Mouse (Mus musculus) heart, embryonic 15.5 days (tissue): Measurements from ENCODE around the gene Dtd1. TPM values are rescaled to one million over a fixed set of nuclear protein-coding genes. Genes with fewer than 3 reads are reported as not detected.

ENCODE experiments used
- ATAC-seq: fragments of 200-750 bp; cut with Nextera tagmentation; replicated peaks from 2 replicates; pipeline ENCODE4 v1.8.0; 2017; ENCODE audit warnings: low read depth, moderate TSS enrichment; ENCODE audit not compliant: insufficient number of reproducible peaks, insufficient read depth, low FRiP score
- H3K27ac ChIP-seq: fragments of 300-500 bp; sonication (generic); 2 replicates; pipeline ENCODE4 v1.5.1; 2015; ENCODE audit warnings: mild to moderate bottlenecking, inconsistent platforms
- H3K27me3 ChIP-seq: fragments of 300-500 bp; sonication (generic); 2 replicates; pipeline ENCODE4 v1.6.1; 2015; ENCODE audit warnings: inconsistent platforms
- H3K36me3 ChIP-seq: fragments of 300-500 bp; sonication (generic); 2 replicates; pipeline ENCODE4 v1.6.1; 2015; ENCODE audit warnings: mild to moderate bottlenecking, inconsistent platforms
- H3K4me1 ChIP-seq: fragments of 300-500 bp; sonication (generic); replicated peaks from 2 replicates; pipeline ENCODE4 v1.6.1; 2015; ENCODE audit warnings: inconsistent platforms
- H3K4me2 ChIP-seq: fragments of 300-500 bp; sonication (generic); 2 replicates; pipeline ENCODE4 v1.6.1; 2015; ENCODE audit warnings: inconsistent platforms, mild to moderate bottlenecking, moderate library complexity
- H3K4me3 ChIP-seq: fragments of 300-500 bp; sonication (generic); 2 replicates; pipeline ENCODE4 v1.5.1; 2015; ENCODE audit warnings: mild to moderate bottlenecking, inconsistent platforms
- H3K9ac ChIP-seq: fragments of 300-500 bp; sonication (generic); 2 replicates; pipeline ENCODE4 v1.6.1; 2015; ENCODE audit warnings: mild to moderate bottlenecking, inconsistent platforms
- H3K9me3 ChIP-seq: fragments of 300-500 bp; sonication (generic); replicated peaks from 2 replicates; pipeline ENCODE4 v1.6.1; 2016; ENCODE audit warnings: inconsistent platforms
- WGBS: fragments of 180-500 bp; shearing (Covaris S2); methylation state at CpG from one replicate; pipeline ENCODE4 v1.1.7; 2015; ENCODE audit warnings: mixed read lengths; 5-methylcytosine and 5-hydroxymethylcytosine counted together
- polyA plus RNA-seq: library from polyadenylated mRNA; unstranded; fragments of >200 nt; fragmentation: Nextera tagmentation; extraction: Ambion mirVana; gene quantifications from 2 replicates; pipeline ENCODE4 v1.2.1, GENCODE M21; 2015

Gene Dtd1
- polyA plus RNA-seq, 1 experiment from 2014 or later: 26.7 TPM

DNA sequence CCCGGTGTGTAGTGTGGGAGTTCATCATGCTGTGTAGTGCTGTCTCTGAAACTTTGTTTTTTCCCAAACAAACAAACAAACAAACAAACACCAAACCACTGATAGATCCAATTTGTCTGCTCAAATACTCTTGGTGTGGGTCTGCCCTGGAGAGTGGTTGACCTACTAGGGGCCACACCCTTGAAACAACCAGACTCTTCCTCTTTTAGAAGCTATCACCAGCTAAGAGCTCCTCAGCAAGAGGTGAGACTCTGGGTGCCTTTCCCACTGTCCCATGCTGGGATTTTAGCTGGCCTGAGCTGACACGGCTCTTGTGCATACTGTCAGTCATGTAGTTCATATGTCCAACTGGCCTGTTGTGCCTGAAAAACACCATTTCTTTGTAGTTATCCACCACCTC is 145.6 kb downstream of the Dtd1 start:
- no peaks in the 10 kb centered on the region for H3K9me3 ChIP-seq
- ATAC-seq: no peak
- H3K9ac ChIP-seq: no peak overlapping the region
- H3K36me3 ChIP-seq: no peaks in the 10 kb centered on the region
- H3K4me2 ChIP-seq: no peak overlapping the region
- WGBS: 79% methylated on average over 2 of the region's 2 CpGs
- no peaks in the 10 kb centered on the region for H3K27me3 ChIP-seq
- H3K27ac ChIP-seq: no peak overlapping the region
- no peak overlapping the region for H3K4me3 ChIP-seq
- peaks cover 6% of the 10 kb centered on the region for H3K4me1 ChIP-seq

DNA sequence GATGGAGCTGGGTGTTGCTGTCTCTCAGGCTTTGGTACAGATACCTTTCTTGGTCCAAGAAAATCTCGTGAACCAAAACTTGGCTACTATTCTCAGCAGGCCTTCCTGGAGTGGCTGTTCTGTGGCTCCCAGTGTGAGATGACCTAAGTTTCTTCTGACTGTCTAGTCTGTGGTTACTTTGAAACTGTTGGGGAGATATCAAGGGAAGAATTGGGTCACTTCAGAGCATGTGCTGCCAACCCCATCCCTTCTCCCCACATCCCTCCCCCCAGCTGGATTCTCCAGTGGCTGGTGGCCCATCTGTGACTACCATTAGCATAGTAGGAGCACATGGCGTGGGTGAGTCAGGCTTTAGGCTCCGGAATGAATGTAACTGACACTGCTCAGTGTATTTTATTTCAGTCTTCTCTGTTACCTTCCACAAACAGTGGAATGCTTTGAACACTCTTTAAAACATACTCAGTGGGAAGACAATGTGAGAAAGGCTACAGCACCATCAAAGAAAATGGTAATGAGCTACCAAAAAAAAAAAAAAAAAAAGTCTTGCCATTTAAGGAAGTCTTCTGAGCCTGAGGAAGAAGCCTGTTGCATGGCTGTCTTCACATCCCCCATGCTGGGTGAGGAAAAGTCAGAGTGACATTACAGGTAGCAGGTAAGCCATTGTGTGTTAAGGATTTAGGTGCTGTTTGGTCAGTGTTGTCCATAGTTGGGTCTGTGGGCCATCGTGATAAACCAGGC is 146.5 kb downstream of the Dtd1 start:
- no peaks in the 10 kb centered on the region for H3K27me3 ChIP-seq
- H3K9ac ChIP-seq: no peak overlapping the region
- H3K4me2 ChIP-seq: no peak overlapping the region
- H3K36me3 ChIP-seq: no peaks in the 10 kb centered on the region
- H3K4me1 ChIP-seq: no peaks in the 10 kb centered on the region
- H3K4me3 ChIP-seq: no peak overlapping the region
- H3K9me3 ChIP-seq: no peaks in the 10 kb centered on the region
- WGBS: 79% methylated on average over 4 of the region's 4 CpGs
- ATAC-seq: no peak
- no peak overlapping the region for H3K27ac ChIP-seq

DNA sequence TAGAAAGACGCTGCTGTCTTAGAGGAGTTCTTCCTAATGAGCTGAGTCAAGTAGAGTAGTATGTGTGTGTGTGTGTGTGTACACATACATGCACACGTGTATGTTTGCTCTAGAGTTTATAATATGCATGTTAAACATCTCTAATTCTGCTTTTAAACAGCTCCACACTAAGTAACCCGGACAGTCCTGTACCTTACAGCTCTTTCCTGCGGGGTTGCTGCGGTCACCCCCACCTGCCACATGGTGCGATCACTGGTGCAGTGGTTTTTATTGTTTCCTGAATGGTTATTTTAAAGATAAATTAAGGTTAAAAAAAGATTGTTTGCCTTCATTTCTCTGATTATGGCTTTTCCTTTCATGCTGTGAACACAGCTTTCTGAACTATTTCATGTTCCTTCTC is 153.9 kb downstream of the Dtd1 start:
- WGBS: 74% methylated on average over 6 of the region's 6 CpGs
- H3K9me3 ChIP-seq: no peaks in the 10 kb centered on the region
- no peak for ATAC-seq

DNA sequence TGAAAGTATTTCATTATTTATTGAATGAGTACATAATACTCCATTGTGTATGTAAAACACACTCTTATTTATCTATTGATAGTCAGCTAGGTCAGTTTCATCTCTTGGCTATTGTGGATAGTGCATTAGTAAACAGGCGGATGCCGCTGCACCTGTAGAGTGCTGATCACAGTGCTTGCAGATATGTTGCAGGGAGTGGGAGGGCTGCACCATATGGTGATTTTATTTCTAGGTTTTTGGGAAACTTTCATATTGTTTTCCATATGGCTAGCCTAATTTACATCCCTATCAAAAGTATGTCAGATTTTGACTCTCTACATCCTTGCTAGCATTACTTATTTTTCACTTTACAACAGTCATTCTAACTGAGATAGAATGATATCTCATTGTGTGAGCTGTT is 155.3 kb downstream of the Dtd1 start:
- WGBS: 91% methylated on average over 2 of the region's 2 CpGs
- no peaks in the 10 kb centered on the region for H3K27me3 ChIP-seq
- no peak for ATAC-seq
- no peaks in the 10 kb centered on the region for H3K9me3 ChIP-seq
- H3K27ac ChIP-seq: no peak overlapping the region
- no peak overlapping the region for H3K4me3 ChIP-seq
- no peaks in the 10 kb centered on the region for H3K4me1 ChIP-seq
- no peak overlapping the region for H3K4me2 ChIP-seq
- no peaks in the 10 kb centered on the region for H3K36me3 ChIP-seq
- H3K9ac ChIP-seq: no peak overlapping the region

More for the DNA sequence above, 153.9 kb downstream of the Dtd1 start:
- Histone ChIP-seq H3K27me3 (no peaks in the 10 kb centered on the region), H3K9ac (no peak overlapping the region), H3K36me3 (no peaks in the 10 kb centered on the region), H3K4me1 (no peaks in the 10 kb centered on the region), H3K4me2 (no peak overlapping the region), H3K27ac (no peak overlapping the region), H3K4me3 (no peak overlapping the region)

DNA sequence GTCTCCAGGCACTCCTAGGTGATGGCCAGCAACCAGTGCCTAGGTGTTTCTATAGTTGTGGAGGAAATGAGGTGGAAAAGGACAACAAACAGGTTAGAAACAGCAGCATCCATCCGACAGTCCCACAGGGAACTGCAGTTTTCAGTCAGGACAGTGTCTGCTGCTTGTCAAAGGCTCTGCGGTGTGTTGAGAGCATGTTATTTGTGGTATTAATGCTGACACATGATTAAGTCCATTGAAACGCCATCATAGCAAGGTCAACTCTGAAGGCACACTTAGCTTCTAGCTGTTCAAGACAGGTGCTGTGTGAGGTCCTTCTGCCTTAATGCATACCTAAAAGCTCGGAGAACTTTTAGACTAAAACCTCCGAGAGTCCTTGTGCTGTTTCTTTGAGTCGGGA is 161.0 kb downstream of the Dtd1 start:
- Histone ChIP-seq H3K9me3 (no peaks in the 10 kb centered on the region), H3K4me2 (no peak overlapping the region), H3K9ac (no peak overlapping the region), H3K27me3 (no peaks in the 10 kb centered on the region), H3K36me3 (no peaks in the 10 kb centered on the region), H3K27ac (no peak overlapping the region), H3K4me1 (peaks cover 4% of the 10 kb centered on the region; the same call in 1 of the 2 replicates), H3K4me3 (no peak overlapping the region)
- 59% methylated on average over 6 of the region's 6 CpGs for WGBS
- peak; percentile 53; the same call in 1 of the 2 replicates for ATAC-seq

DNA sequence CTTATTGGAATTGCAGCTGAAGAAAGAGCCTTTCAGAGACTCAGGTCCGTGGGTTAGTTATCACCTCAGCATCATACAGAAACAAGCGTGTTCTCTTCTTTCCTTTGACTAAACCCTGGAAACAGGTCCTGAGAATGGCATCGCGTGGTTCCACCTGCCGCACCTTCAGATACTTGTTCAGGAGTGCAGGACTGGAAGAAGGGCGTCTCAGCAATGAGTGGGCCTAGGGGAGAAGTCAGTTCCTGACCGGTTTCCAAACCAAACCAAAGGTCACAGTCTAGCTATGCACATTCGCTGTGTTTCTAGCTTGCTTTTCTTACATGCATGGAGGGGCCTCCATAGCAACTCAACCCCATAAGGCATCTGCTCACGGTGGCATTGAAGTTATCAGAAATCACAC is 164.0 kb downstream of the Dtd1 start:
- Histone ChIP-seq H3K27ac (no peak overlapping the region), H3K9me3 (no peaks in the 10 kb centered on the region), H3K4me1 (peaks cover 4% of the 10 kb centered on the region; the same call in 1 of the 2 replicates), H3K4me2 (no peak overlapping the region), H3K36me3 (no peaks in the 10 kb centered on the region), H3K27me3 (no peaks in the 10 kb centered on the region), H3K4me3 (no peak overlapping the region), H3K9ac (no peak overlapping the region)
- WGBS: 93% methylated on average over 9 of the region's 9 CpGs
- no peak for ATAC-seq

DNA sequence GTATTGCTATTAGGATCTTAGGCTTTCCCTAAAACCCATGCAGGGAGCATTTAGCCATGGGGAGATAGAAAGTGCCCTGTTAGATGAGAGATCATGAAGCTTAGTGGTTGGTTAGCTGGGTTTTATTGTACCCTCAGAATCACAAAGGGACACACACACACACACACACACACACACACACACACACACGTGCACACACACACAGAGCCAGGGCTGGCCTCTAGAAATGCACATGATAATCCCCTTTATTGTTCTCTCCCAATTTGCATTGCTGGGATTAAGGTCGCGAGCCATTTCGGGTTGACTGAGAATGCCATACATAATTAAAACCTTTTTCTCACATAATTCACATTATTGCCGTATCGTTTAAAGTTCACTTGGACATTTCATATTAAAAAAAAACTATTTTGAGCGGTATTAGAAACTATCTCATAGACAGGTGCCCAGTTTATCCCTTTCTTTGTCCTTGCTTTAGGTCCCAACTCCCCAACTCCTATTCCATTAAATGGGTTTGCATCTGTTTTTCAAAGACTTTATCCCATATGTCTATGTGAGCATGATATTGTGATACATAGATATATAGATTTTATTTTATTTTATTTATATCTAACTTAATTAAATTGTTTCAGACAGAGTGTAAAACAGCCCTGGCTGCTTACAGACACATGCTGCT is 164.6 kb downstream of the Dtd1 start:
- ATAC-seq: no peak
- Histone ChIP-seq H3K4me1 (peaks cover 6% of the 10 kb centered on the region; the same call in 1 of the 2 replicates), H3K27ac (no peak overlapping the region), H3K36me3 (no peaks in the 10 kb centered on the region), H3K9ac (no peak overlapping the region), H3K4me3 (no peak overlapping the region), H3K27me3 (no peaks in the 10 kb centered on the region), H3K4me2 (no peak overlapping the region), H3K9me3 (no peaks in the 10 kb centered on the region)
- WGBS: 86% methylated on average over 7 of the region's 7 CpGs

DNA sequence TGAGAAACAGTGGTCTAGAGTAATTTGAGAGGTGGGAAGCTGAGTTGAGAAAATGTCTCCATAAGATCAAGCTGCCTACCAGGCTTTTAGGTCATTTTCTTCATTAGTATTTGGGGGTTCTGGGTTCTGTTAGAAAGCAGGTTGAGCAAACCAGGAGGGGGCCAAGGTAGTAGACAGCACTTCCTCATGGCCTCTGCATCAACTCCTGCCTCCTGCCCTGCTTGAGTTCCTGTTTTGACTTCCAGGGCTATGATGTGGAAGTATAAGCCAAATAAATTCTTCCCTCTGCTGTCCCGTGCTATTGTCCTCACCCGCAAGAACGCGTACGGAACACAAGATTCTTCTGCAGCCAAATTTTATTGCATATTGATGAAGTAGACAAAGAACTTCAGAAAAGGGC is 165.5 kb downstream of the Dtd1 start:
- Histone ChIP-seq H3K4me1 (peaks cover 12% of the 10 kb centered on the region; the same call in 1 of the 2 replicates), H3K9me3 (no peaks in the 10 kb centered on the region), H3K4me3 (no peak overlapping the region), H3K9ac (no peak overlapping the region), H3K27ac (no peak overlapping the region), H3K36me3 (no peaks in the 10 kb centered on the region), H3K4me2 (no peak overlapping the region), H3K27me3 (no peaks in the 10 kb centered on the region)
- no peak for ATAC-seq
- 95% methylated on average over 5 of the region's 5 CpGs for WGBS

DNA sequence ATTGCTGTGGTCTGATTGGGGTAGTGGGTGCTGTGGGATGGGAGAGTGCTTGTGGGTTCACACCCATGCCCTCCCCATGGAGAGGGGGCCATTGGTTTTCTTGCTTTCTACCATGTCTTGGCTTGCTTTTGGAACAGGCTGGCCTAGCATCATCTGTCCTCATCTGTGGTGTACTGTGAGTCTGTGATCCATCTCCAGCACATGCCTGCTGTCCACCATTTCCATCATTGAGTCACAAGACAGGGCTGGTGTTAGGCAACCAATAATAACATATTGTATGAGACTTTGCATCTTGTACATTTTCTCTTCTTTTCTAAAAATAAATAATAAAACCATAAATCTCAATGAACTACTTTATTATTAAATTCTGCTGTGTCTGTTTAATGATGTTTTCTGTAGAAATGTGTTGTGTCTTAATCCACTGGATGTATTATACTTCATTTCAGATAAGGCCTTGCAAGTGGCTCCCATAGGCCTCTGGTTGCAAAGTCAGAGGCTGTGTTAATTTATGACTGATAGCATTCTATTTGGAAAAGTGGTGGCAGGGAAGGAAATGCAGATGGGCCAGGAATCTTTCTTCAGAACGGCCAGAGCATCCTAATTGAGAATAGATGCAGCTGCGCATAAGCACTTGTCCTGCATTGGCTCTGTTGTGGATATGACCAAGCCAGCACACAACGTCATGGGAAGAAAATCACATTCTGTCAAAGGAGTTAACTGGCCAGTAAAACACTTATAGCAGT is 168.8 kb downstream of the Dtd1 start:
- no peak overlapping the region for H3K27ac ChIP-seq
- H3K4me2 ChIP-seq: no peak overlapping the region
- H3K4me3 ChIP-seq: no peak overlapping the region
- no peak for ATAC-seq
- 59% methylated on average over 3 of the region's 3 CpGs for WGBS
- peaks cover 8% of the 10 kb centered on the region; the same call in 1 of the 2 replicates for H3K4me1 ChIP-seq
- no peak overlapping the region for H3K9ac ChIP-seq
- H3K36me3 ChIP-seq: no peaks in the 10 kb centered on the region
- no peaks in the 10 kb centered on the region for H3K9me3 ChIP-seq
- no peaks in the 10 kb centered on the region for H3K27me3 ChIP-seq

DNA sequence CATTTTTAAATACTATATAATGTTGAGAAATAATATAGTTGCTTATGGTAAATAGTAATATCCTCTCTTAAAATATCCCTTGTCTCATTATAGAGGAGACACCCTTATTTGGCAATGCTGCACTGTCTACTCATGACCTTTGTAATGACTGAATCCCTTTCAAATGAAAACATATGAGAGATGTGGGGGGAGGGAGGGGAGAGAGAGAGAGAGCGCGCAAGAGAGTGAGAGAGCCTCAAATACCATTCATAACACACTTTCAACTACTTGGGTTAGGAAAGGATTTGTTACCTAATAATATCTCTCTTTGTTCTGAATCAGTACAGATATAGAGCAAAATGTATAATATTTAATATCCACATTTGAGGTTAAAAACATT is 169.4 kb downstream of the Dtd1 start:
- ATAC-seq: no peak
- Histone ChIP-seq H3K27ac (peak overlapping the region; percentile 40), H3K4me3 (no peak overlapping the region), H3K27me3 (no peaks in the 10 kb centered on the region), H3K9ac (no peak overlapping the region), H3K4me2 (no peak overlapping the region), H3K4me1 (peaks cover 8% of the 10 kb centered on the region; the same call in 1 of the 2 replicates), H3K36me3 (no peaks in the 10 kb centered on the region), H3K9me3 (no peaks in the 10 kb centered on the region)
- WGBS: 74% methylated on average over 2 of the region's 2 CpGs

DNA sequence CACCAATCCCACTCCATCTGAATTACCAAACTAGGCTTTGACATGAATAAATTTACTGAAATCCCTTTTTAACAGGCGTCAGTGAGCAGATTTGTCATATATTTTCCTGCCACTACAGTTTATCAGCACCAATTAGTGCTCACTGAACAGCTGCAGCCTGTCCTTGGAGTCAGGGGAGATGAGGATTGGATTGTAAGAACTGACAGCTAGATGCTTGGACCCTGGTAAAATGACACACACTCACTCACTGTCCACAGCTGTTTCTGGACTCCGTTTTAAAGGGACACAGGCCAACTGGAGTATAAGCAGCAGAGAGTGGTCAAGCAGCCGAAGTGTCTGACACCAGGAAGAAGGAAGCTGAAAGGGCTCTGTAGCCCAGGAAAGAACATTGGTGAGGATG is 169.9 kb downstream of the Dtd1 start:
- H3K4me3 ChIP-seq: no peak overlapping the region
- no peaks in the 10 kb centered on the region for H3K36me3 ChIP-seq
- peak; percentile 69 for ATAC-seq
- H3K4me2 ChIP-seq: no peak overlapping the region
- no peak overlapping the region for H3K9ac ChIP-seq
- no peaks in the 10 kb centered on the region for H3K27me3 ChIP-seq
- peaks cover 8% of the 10 kb centered on the region; the same call in 1 of the 2 replicates for H3K4me1 ChIP-seq
- H3K27ac ChIP-seq: peak overlapping the region; percentile 40
- 35% methylated on average over 3 of the region's 3 CpGs for WGBS
- no peaks in the 10 kb centered on the region for H3K9me3 ChIP-seq
